Mouse (Mus musculus): ENCODE data around the gene Brd2. TPM values are rescaled to one million over a fixed set of nuclear protein-coding genes. Genes with fewer than 3 reads are reported as not detected.

The Brd2 gene
- total RNA-seq, 1 experiment from 2014 or later, result 203 TPM

DNA sequence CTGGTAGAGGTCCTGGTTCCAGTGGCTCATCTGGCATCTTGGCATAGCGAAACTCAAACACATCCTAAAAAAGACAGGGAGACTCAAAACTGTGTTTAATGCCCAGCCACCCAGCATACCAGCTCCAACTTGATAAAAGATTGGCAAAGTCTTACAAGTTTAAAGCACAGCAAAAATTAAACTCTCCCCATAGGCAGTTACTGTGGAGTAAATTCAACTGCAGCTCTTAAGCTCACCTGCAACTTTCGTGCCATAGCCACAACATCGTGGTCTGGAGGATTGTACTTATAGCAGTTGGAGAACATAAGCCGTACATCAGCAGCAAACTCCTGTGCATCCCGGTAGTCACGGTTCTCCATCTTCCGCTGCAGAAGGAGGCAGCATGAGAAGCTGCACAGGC, 8.3 kb downstream of the Brd2 start:
- DNase-seq, result no peak

DNA sequence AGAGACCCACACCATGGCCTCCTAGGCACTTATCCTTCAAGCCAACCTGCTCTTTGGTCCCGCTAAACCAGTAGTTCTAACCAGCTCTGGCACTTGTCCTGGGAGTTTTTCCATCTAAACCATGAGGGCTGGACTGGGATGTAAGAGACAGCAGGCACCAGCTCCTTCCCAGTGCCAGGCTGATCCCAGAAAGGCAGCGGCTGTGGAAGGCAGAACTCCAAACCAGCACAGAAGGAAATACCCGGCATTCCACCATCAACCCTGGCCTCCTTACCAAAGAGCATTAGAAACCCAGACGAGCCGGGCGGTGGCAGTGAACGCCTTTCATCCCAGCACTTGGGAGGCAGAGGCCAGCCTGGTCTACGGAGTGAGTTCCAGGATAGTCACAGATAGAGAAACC, 12.1 kb downstream of the Brd2 start:
- no peak for DNase-seq

- DNase-seq, result no peak
These were observed 12.6 kb downstream of the Brd2 start for GRCm38 (mm10) chr17:34109806-34110195.

GRCm38 (mm10) chr17:34109038-34109805, 13.2 kb downstream of the Brd2 start:
- no peak for DNase-seq

DNA sequence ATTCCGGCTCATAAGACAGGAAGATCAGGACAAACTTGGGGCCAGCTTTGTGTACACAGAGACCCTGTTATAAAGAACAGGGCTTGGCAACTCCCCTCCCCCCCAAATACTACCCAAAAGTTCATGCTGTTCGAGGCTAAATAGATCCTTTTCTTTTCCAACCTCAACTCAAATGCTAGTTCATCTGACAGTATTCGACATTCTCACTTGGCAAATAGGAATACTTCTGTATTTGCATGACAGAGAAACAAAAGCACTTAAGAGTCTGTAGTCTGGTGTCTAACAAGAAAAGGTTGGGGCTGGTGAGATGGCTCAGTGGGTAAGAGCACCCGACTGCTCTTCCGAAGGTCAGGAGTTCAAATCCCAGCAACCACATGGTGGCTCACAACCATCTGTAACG, 14.0 kb downstream of the Brd2 start:
- no peak for DNase-seq

DNA sequence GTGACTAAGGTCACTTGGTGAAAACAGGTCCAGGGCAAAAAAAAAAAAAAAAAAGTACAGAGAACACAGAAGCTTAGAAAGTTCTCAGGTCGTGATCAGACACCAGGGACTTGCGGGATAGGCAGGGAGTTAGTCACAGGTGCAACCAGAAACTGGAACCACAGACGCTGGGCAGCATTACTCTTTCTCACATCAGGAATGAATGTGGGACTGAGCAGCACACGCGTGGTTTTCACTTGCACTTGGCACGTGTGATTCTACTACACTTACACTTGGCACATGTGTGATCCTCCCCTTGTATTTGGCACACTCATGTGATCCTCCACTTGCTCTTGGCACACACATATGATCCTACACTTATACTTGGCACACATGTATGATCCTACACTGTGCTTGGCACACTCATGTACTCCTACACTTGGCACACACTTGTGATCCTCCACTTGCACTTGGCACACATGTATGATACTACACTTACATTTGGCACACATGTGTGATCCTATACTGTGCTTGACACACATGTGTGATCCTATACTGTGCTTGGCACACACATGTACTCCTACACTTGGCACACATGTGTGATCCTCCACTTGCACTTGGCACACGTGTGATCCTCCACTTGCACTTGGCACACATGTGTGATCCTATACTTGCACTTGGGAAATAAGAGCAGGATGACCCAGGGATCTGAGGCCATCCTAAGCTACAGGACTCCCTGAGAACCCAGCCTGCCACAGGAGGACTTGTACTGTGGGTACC, 15.1 kb downstream of the Brd2 start:
- no peak for DNase-seq

DNA sequence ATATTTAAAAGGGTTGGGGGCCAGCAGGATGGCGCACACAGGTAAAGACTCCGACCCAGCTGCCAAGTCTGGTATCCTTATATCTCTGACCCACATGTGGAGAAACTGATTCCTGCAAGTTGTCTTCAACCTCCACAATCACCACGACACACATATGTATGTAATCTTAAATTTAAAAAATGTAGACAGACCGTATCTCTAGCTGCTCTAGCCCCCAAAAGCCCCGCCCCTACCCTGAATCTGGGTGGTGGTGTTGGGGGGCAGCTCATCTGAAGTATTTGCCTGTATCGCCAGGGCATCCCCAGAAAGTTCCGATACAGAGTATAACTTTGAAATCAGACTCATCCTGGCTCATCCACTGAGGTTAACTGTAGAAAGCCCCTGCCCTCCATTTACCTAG, 15.9 kb downstream of the Brd2 start:
- no peak for DNase-seq

- no peak for DNase-seq
These were observed 17.6 kb downstream of the Brd2 start for GRCm38 (mm10) chr17:34104804-34105203.

DNA sequence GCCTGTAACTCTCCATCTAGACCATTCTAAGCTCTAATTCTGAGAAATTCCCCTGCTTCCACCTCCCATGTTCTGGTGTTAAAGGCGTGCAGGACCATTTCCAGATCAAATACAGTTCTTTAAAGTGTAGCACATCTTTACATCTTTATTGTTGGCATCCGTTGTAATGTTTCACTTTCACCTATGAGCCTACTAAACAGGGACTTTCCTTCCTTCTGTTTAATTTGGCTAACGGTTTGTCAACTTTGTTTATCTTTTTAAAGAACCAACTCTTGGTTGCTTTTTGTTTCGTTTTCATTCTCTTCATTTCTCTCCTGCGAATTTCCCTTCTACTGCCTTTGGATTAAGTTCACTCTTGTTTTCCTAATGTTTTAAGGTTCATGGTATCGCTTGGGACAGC, 19.6 kb downstream of the Brd2 start:
- no peak for DNase-seq

DNA sequence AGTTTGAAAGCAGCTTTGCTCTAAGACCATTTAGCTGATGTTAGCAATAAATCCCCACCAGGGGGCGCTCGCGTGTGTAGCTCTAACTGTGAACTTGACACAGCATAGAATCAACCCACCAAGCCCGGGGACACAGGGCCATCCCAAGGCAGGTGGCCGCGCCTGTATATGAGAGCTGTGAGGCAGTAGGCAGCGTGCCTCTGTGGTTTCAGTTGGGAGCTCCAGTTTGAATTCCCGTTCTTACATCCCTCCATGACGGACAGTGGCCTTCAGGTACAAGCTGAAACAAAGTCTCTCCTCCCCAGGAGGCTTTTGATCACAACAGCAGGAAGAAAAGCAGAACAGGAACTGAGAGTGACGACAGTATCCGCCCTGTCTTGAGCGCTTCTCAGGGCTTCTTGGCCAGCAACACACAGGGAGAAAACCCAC, 20.8 kb downstream of the Brd2 start:
- DNase-seq, result peak; percentile 96

DNA sequence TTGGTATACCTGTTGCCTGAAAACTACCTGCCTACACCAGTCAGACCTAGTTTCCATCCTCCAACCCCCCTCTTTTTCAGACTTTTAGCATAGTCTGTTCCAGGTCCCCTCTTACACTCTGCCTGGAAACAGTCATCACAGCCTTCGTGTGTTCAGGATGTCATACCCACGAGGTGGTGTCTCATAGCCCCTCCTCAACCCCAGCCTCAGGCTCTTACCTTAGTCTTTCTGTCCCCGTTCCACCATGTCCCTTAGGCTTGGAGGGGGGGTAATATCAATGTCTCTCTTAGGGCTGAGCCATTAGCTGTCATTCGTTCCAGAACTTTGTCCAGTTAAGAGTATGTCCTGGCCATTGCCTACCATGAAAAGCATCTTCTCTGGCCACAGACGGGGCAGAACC, 21.2 kb downstream of the Brd2 start:
- DNase-seq, result no peak

GRCm38 (mm10) chr17:34099531-34099930, 22.9 kb downstream of the Brd2 start:
- no peak for DNase-seq

DNA sequence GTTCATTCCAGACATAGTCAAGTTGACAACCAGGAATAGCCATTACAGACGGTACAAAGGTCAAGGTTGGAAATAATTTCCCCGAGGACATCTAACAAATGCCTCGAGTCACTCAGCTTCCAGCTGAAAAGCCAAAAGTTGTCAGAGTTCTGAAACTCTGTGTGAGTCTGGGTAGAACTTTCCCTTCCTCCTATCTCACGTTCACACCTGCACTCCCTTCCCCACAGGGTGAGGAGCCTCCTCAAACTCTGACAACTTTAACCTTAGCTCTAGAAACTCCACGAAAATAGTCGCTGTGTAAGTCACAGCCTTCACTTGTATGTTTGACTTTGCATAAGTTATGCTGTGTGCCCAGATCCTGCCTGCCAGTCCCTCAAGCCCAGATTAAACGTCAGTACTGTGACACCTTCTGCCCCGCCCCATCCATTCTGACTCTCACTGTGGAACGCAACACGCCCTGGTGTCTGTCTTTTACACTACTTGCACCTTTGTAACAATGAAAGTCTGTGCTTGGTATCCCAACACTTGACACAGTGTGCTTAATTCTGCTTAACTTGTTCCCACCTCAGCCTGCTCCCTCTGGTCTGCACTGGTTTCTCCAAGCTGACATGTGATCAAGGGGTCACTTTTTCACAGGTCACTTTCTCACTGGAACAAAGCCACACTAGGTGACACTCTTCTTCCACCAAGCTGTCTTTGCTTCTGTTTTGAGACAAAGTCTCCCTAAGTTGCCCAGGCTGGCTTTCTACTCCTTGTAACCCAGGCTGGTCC, 23.5 kb downstream of the Brd2 start:
- DNase-seq, result peak; percentile 46

DNA sequence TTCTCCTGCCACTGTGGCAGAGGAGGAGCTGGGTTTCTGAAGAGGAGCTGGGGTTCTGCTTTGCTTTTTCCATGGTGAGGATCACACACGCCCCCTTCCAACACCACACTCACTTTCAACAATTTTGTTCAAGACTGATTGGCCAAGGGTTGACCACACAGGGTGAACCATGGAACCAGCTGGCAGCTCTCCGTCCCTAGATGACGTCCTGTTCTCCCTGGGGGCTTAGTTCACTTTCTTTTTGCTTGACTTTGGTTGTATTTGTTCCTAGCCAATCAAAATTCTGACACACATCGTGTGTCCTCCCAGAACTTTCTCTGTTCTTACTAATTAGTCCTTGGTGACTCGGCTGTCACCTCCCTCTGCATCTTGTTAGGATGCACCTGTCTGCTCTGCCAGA, 25.2 kb downstream of the Brd2 start:
- peak; percentile 46 for DNase-seq

DNA sequence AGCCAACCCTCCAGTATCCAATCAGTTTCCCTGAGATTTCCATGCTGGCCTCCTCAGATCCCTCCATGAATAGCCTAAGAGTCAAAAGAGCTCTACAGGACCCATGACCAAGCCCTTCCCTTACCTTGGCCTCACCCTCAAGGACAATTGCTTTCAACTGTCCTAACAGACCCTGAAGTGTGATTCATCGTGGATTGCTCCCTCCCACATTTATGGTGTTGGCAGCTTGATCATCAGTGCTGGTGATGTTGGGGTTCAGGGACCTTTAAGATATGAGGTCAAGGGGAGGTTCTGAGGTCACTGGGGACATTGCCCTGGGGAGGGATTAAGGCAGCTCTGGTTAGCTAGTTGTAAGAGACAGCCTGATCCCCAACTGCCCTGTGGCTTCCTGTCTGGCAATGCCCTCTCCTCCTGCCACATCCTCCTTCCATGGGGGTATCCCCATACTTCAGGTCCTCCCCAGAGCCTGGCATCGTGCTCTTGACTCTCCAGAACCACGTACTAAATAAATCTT, 25.9 kb downstream of the Brd2 start:
- DNase-seq, result peak; percentile 48

DNA sequence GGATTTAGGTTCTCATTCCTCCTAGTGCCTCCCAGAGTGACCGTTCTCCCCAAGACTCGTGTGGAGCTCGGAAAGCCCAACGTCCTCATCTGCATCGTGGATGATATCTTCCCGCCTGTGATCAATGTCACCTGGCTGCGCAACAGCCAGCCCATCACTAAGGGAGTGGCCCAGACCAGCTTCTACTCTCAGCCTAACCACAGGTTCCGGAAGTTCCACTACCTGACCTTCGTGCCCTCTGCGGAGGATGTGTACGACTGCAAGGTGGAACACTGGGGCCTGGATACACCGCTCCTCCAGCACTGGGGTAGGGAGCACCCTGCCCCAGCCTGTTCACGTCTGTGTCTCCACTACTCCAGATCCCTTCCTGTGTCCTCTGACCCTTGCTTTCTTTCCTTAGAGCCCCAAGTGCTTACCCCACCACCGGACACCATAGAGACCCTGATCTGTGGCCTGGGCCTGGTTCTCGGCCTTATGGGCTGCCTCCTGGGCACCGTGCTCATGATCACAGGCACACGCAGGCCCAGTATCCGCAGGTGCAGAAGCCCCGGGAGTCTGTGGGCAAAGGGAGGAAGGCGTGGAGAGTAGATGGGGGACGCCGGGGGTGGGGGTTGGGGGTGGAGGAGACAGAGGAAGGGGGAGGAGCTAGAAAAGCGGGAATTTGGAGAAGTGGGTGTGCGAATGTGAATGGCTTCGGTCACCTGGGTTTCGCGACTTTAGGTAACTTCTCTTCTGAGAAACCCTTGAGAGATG, 28.0 kb downstream of the Brd2 start:
- DNase-seq, result no peak

DNA sequence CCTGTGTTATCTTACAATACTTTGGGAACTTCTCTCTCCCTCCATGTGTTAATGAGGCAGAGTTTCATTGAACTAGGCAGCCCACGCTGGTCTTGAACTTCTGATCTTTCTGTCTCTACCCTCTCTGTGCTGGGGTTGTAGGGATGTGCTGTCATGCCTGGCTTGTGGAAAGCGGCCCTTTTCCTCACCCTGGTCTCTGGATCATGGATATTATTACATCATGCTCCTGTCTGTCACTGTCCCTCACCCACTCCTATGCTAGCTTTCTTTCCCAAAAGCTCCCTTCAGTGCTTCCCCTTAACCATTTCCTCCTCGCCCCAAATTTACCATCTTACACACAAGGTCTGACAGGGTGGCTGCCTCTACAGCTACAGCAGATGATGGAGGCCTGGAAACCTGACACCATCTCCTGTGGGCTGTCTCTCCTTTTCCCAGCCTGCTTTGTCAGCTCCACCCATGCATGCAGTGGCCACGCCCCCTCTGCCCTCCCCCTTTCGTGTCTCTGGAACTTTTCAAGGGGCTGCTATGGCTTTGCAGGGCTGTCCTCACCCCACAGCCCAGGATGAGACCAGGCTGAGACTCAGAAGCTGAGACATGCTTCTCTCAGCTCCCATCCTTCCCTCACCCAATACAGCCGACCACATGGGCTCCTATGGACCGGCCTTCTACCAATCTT, 29.1 kb downstream of the Brd2 start:
- no peak for DNase-seq

DNA sequence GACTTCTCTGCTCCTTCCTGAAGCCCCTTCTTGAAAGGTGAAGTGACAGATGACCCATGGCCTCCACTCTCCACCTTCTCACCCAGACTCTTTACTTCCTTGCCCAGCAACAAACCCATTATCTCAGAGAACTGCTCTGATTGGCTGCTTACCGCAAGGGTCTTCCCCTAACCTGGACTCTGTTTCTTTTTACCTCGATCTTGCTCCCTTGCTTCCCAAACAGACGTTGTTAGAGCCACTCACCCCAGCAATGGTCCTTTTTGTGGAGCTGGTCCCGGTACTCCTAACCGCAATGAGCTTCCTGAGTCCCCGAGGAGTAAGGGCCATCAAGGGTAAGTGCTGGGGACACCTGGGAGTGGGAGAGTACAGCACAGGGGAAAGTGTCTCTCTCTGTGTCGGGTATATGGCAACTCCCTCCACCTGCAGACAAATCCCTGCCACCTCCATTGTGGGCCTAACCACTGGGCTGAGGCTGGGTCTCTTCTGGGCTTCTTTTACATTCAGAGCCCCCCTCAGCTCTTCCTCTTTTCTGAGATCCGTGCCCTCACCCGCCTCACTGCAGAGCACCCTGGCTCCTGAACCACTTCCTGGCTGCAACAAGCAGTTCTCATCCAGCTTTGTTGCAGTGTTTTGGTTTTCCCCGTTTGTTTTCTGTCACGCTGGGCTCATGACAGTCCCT, 30.1 kb downstream of the Brd2 start, which contains the start of gene H2-Oa:
Gene H2-Oa, plus strand, starts transcription at position 144 of the 679 bp plus-strand sequence.
- no peak for DNase-seq

DNA sequence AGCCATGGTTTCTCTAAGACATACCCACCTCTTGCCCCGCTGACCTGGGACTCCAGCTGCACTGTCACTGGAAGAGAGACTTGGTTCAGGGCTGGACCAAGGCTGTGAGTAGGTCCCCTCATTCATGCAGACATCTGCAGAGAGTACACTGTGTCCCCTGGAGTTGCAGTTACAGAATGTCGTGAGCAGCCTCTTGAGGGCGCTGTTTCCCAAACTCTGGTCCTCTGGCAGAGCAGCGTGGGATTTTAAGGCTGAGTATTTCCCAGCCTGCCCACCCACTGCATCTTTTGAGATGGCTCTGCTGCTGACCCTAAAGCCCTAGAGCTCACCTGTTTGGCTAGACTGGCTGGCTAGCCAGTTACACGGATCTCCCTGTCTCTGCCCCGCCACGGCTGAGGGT, 31.5 kb downstream of the Brd2 start:
- DNase-seq, result peak; percentile 69

DNA sequence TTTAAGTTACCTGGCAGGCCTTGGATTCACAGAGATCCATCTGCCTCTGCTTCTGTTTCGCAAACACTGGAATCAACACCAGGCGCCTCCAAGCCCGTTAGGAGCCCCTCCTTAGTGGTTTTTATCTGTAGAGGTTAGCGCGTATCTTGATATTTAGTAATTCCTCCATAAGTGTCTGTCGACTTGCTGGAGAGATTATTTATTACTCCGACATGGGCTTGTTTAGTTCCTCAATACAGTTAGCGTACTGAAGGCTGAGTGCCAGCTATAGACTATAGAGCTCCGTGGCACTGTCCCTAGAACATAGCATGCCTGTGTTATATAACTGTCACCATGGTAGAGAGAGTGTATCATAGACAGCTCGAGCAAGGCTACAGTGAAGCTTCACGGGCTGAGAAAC, 34.3 kb downstream of the Brd2 start:
- DNase-seq, result no peak

DNA sequence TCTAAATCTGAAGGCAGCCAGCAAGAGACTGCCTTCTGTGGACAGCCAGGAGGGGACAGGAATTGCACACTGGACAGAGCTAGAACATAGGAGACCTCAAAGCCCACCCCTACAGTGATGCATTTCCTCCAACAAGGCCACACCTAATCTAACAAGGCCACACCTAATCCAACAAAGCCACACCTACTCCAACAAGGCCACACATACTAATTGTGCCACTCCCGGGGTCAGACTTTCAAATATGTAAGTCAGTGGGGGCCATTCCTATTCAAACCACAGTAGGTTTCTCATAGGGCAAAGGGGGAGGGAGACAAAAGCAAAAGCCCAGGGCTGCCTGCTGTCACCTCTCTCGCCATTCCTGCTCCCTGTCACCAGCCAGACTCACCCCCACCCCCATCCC, 35.0 kb downstream of the Brd2 start:
- no peak for DNase-seq

Measured in adrenal gland, postnatal 14 days (tissue).